Mouse (Mus musculus) liver, adult 2 months (tissue): ENCODE measurements around the gene BC048562. TPM values are rescaled to one million over a fixed set of nuclear protein-coding genes. Genes with fewer than 3 reads are reported as not detected.

Experiments used
- DNase-seq: peaks from one replicate; pipeline ENCODE4 v3.0.0-alpha.2; 2011; ENCODE audit warnings: low read depth, low spot score; ENCODE audit errors: extremely low read depth
- H3K27ac ChIP-seq: fragments of 200-500 bp; replicated peaks from 2 replicates; pipeline ENCODE4 v1.5.1; 2012; ENCODE audit warnings: low read depth, mild to moderate bottlenecking, control low read depth, inconsistent platforms, low read length; ENCODE audit not compliant: insufficient read depth
- H3K27me3 ChIP-seq: fragments of 200-500 bp; 2 replicates; pipeline ENCODE4 v1.6.1; 2012; ENCODE audit warnings: mild to moderate bottlenecking, moderate library complexity, low read length, inconsistent platforms; ENCODE audit not compliant: control insufficient read depth, insufficient read depth
- H3K36me3 ChIP-seq: fragments of 200-500 bp; 2 replicates; pipeline ENCODE4 v1.6.1; 2012; ENCODE audit warnings: low read length, inconsistent platforms; ENCODE audit not compliant: control insufficient read depth, insufficient read depth
- H3K4me1 ChIP-seq: fragments of 200-500 bp; 2 replicates; pipeline ENCODE4 v1.6.1; 2011; ENCODE audit warnings: low read length; ENCODE audit not compliant: control insufficient read depth, insufficient read depth
- H3K4me3 ChIP-seq: fragments of 200-500 bp; 2 replicates; pipeline ENCODE4 v1.5.1; 2011; ENCODE audit warnings: low read depth, mild to moderate bottlenecking, control low read depth, low read length, moderate library complexity; ENCODE audit not compliant: insufficient read depth
- H3K79me2 ChIP-seq: fragments of 200-500 bp; 2 replicates; pipeline ENCODE4 v1.6.1; 2012; ENCODE audit warnings: inconsistent platforms, mild to moderate bottlenecking, low read length, moderate library complexity; ENCODE audit not compliant: control insufficient read depth, insufficient read depth
- H3K9ac ChIP-seq: fragments of 200-500 bp; 2 replicates; pipeline ENCODE4 v1.6.1; 2012; ENCODE audit warnings: low read depth, mild to moderate bottlenecking, control low read depth, inconsistent platforms, low read length
- CTCF ChIP-seq: fragments of 200-500 bp; IDR thresholded peaks from 2 replicates; pipeline ENCODE4 v1.5.1; 2011; ENCODE audit warnings: low read depth, low read length, control low read depth
- POLR2A ChIP-seq: fragments of 200-500 bp; IDR thresholded peaks from 2 replicates; pipeline ENCODE4 v1.6.1; 2011; ENCODE audit warnings: low read length, control low read depth; ENCODE audit not compliant: insufficient read depth; ENCODE audit errors: extremely low read depth
- WGBS: fragments of 180-500 bp; shearing (Covaris S2); methylation state at CpG from one replicate; pipeline ENCODE4 v1.1.7; 2018; 5-methylcytosine and 5-hydroxymethylcytosine counted together
- polyA plus RNA-seq: library from polyadenylated mRNA; depleted of rRNA; stranded (reverse); fragments of >200 nt; gene quantifications from 2 replicates; pipeline ENCODE4 v1.2.3, GENCODE M21; 2012
- total RNA-seq: library from RNA; depleted of rRNA; stranded (reverse); fragments of >200 nt; gene quantifications from 2 replicates; pipeline ENCODE4 v1.2.3, GENCODE M21; 2014

Gene BC048562
- total and polyA plus RNA-seq, 2 experiments, result not detected

DNA sequence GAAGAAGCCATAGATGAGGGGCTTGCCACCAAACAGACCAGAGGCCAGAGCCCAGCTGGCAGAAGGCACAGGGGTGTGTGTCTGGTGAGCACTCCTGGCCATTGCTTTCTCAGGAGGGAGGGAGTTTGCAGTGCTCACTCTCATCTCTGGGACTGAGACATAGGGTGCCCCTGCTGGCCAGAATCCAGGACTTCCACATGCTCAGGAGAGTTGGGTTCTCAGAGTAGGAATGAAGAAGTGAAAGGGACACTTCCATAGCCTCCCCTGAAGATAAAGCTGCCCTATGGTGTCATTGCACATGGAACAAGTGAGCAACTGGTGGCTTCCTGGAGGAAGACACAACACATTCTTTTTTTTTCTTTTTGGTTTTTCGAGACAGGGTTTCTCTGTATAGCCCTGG lies 38.2 kb downstream of the BC048562 start:
- H3K4me1 ChIP-seq, result no peaks in the 10 kb centered on the region
- H3K9ac ChIP-seq, result no peak overlapping the region
- H3K36me3 ChIP-seq, result no peaks in the 10 kb centered on the region
- H3K4me3 ChIP-seq, result no peak overlapping the region
- no peak for TF ChIP-seq POLR2A
- no peak for TF ChIP-seq CTCF
- WGBS, result 44% methylated on average over 1 of the region's 1 CpGs
- H3K27ac ChIP-seq, result no peak overlapping the region
- no peaks in the 10 kb centered on the region for H3K27me3 ChIP-seq
- DNase-seq, result no peak
- no peaks in the 10 kb centered on the region for H3K79me2 ChIP-seq

DNA sequence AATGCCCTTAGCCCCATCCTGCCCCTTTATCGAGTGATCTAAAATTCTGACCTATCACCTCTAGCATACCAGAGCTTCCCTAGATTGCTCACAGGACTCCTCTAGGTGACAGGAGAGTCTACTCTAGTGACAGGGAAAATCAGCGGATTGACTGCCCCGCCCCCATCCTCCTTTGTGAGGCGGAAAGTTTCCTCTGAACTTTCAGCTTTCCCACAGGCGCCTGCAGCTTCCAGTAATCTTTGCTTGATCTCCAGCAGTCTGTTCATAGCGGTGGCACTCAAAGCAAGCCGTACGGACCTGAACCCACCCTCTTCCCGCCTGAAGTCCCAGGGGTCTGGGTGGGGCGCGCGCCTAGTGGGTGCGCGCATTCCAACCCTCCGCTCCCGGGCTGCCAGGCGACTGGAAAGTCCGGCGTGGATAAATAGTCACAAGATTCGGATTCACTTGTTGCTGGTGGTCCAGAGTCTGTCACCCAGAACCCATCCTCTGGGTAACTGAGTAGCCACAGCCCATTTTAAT lies 42.4 kb downstream of the BC048562 start:
- H3K79me2 ChIP-seq, result no peaks in the 10 kb centered on the region
- no peaks in the 10 kb centered on the region for H3K36me3 ChIP-seq
- no peak for DNase-seq
- TF ChIP-seq POLR2A, result no peak
- TF ChIP-seq CTCF, result no peak
- no peak overlapping the region for H3K27ac ChIP-seq
- H3K4me3 ChIP-seq, result peak overlapping the region; percentile 68
- no peaks in the 10 kb centered on the region for H3K27me3 ChIP-seq
- H3K9ac ChIP-seq, result peak overlapping the region; percentile 56
- H3K4me1 ChIP-seq, result no peaks in the 10 kb centered on the region
- 2% methylated on average over 20 of the region's 20 CpGs for WGBS

- WGBS, result 36% methylated on average over 11 of the region's 11 CpGs
- no peaks in the 10 kb centered on the region for H3K79me2 ChIP-seq
- H3K36me3 ChIP-seq, result no peaks in the 10 kb centered on the region
- TF ChIP-seq POLR2A, result no peak
- no peak for TF ChIP-seq CTCF
- H3K27ac ChIP-seq, result no peak overlapping the region
- no peak overlapping the region for H3K9ac ChIP-seq
- H3K4me3 ChIP-seq, result no peak overlapping the region
- no peak for DNase-seq
- H3K4me1 ChIP-seq, result no peaks in the 10 kb centered on the region
- no peaks in the 10 kb centered on the region for H3K27me3 ChIP-seq
These were observed 43.0 kb downstream of the BC048562 start for GRCm38 (mm10) chr9:108479241-108479640.

DNA sequence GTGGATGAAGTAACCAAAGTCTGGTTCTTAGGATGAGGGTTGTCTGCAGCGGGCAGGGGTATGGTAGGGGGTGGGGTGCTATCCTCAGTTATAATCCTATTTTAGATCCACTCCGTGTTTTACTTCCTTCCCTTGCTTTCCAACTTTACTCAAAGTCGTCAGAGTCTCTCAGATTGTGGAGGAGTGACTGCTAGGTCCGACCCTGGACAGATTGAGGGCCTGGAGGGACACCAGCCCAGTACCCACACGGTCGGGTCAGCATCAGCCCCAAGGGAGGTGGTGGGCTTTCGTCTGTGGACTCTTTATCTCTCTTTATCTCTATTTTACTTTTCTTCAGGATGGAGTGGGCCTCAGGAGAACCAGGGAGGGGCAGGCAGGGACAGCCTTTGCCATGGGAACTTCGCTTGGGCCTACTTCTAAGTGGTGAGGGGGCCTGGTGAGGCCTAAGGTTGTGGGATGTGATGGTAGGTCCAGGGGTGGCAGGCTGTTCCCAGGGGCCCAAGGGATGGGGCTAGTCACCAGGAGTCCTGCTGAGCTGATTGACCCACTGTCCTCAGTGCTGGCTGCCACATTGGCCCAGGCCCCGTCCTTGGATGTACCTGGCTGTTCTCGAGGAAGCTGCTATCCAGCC lies 43.6 kb downstream of the BC048562 start, which contains the start of gene Lamb2:
Gene Lamb2 (plus strand): TSS at position 16 of the 631 bp plus-strand sequence.
- DNase-seq, result peak; percentile 20
- no peaks in the 10 kb centered on the region for H3K36me3 ChIP-seq
- H3K9ac ChIP-seq, result peak within 1 kb of the TSS; percentile 56
- H3K27me3 ChIP-seq, result no peaks in the 10 kb centered on the region
- no peaks in the 10 kb centered on the region for H3K4me1 ChIP-seq
- no peak for TF ChIP-seq POLR2A
- no peak for TF ChIP-seq CTCF
- no peaks in the 10 kb centered on the region for H3K79me2 ChIP-seq
- no peak within 1 kb of the TSS for H3K27ac ChIP-seq
- H3K4me3 ChIP-seq, result peak within 1 kb of the TSS; percentile 68
- WGBS, result 35% methylated on average over 10 of the region's 10 CpGs

DNA sequence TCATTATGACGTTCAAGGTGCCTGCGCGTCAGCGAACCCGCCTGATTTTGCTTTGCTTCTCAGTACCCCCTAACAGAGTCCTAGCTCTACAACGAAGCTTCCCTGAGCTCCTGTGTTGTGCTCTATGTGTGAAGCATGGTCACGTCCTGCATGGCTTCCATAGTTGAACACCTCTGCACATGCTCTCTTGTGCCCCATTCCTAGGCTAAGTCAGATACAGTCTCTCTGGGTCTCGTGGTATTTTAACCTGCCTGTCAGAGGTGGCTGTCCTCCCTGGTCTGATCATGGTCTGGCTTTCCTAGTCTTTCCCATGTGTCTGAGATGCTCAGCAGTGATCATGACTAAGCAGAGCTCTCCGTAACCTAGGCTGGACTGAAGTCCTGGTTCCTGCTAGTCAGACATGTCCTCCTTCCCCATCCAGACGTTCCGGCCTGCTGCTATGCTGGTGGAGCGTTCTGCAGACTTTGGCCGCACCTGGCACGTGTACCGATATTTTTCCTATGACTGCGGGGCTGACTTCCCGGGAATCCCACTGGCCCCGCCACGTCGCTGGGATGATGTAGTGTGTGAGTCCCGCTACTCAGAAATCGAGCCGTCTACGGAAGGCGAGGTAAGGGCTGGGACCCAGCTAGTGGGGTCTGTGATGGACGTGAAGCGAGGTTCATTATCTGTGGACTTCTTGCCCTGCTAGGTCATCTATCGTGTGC lies 44.7 kb downstream of the BC048562 start:
- Histone ChIP-seq H3K4me1 (no peaks in the 10 kb centered on the region), H3K27ac (no peak overlapping the region), H3K27me3 (no peaks in the 10 kb centered on the region), H3K4me3 (no peak overlapping the region), H3K36me3 (no peaks in the 10 kb centered on the region), H3K9ac (no peak overlapping the region), H3K79me2 (no peaks in the 10 kb centered on the region)
- no peak for DNase-seq
- TF ChIP-seq CTCF (no peak), POLR2A (no peak)
- WGBS, result 94% methylated on average over 28 of the region's 28 CpGs
